ENCODE assay signal across 10 mouse cellular contexts in genomic region chr11:52167901-52168302, GRCm38 (mm10). TPM values are rescaled to one million over a fixed set of nuclear protein-coding genes. Genes with fewer than 3 reads are reported as not detected.
DNase-seq lines count a peak whose midpoint lies in the region; ATAC-seq and TF ChIP-seq lines count a peak whose summit lies in the region.
"Not testable (repeated sequence)": the region's sequence is repeated elsewhere in the genome, so short reads cannot be mapped to it uniquely, and the experiment has no call there.
"Had no signal": no experiment of that assay in that cellular context is flagged by ENCODE, and none has a peak within 500 bp of the region (broad histone marks: within the 10 kb centered on the region; RNA-seq: fewer than 3 reads in every experiment).

No protein-coding gene starts in this region.

- peak; percentile 14 for DNase-seq in CD4-positive, CD25-positive, alpha-beta regulatory T cell, adult 2 months (ENCODE audit: low read depth, low spot score)
- DNase-seq in forebrain, postnatal 0 days; liver, embryonic 14.5 days (ENCODE audit: low read depth in 3 of 3, low spot score in 3 of 3): not testable (repeated sequence)
- peak; percentile 33 for DNase-seq in heart, postnatal 4 days
- peak; percentile 24 for DNase-seq in kidney, postnatal 0 days (ENCODE audit: low spot score)

- ATAC-seq in common myeloid progenitor, adult 5-6 weeks (replicated peaks; ENCODE audit: low read depth, poor library complexity, severe bottlenecking), result peak; percentile 12; the same call in 1 of the 2 replicates
- ATAC-seq in forebrain, postnatal 0 days, result peak; percentile 36; the same call in 1 of the 2 replicates
- ATAC-seq in kidney, postnatal 0 days (replicated peaks; ENCODE audit: low FRiP score, low read depth), result peak; percentile 81
- ATAC-seq in liver, embryonic 14.5 days (ENCODE audit: insufficient read depth), result not testable (repeated sequence)
- peak; percentile 75 for ATAC-seq in midbrain, embryonic 12.5 days (ENCODE audit: low FRiP score, low read depth)
- ATAC-seq in stomach, embryonic 14.5 days (ENCODE audit: insufficient number of reproducible peaks, insufficient read depth, low FRiP score, low read depth), result peak; percentile 83

- TF ChIP-seq EP300 in liver, embryonic 14.5 days (IDR thresholded peaks at IDR 0.05; ENCODE audit: low read depth), result not testable (repeated sequence)

- not testable (repeated sequence) for H3K36me3 ChIP-seq in forebrain, postnatal 0 days (ENCODE audit: insufficient read depth); kidney, postnatal 0 days (ENCODE audit: insufficient read depth, low read length); liver, embryonic 14.5 days (replicated peaks; ENCODE audit: control insufficient read depth, insufficient read depth, low read depth); midbrain, embryonic 12.5 days; stomach, embryonic 14.5 days (ENCODE audit: control insufficient read depth, insufficient read depth, low read length)

- not testable (repeated sequence) for H3K4me1 ChIP-seq in forebrain, postnatal 0 days (ENCODE audit: insufficient read depth); kidney, postnatal 0 days (replicated peaks; ENCODE audit: insufficient read depth, low read length); liver, embryonic 14.5 days (replicated peaks; ENCODE audit: control insufficient read depth in 2 of 2, insufficient read depth in 2 of 2, low read length in 1 of 2); midbrain, embryonic 12.5 days; stomach, embryonic 14.5 days (ENCODE audit: control insufficient read depth, insufficient read depth, low read length)

- H3K4me2 ChIP-seq in forebrain, postnatal 0 days (ENCODE audit: low read depth), result peak overlapping the region; percentile 58
- peak overlapping the region; percentile 76 for H3K4me2 ChIP-seq in kidney, postnatal 0 days (ENCODE audit: low read length)
- H3K4me2 ChIP-seq in liver, embryonic 14.5 days (ENCODE audit: low read depth), result peak overlapping the region; percentile 55
- peak overlapping the region; percentile 66 for H3K4me2 ChIP-seq in midbrain, embryonic 12.5 days (replicated peaks)
- peak overlapping the region; percentile 71 for H3K4me2 ChIP-seq in stomach, embryonic 14.5 days (replicated peaks; ENCODE audit: low read depth, low read length)

- WGBS in forebrain, postnatal 0 days, result 3% methylated on average over 31 of the region's 42 CpGs
- WGBS in kidney, postnatal 0 days, result 1% methylated on average over 31 of the region's 42 CpGs
- WGBS in liver, embryonic 14.5 days (ENCODE audit: insufficient replicate concordance), result under 1% methylated on average over 31 of the region's 42 CpGs
- WGBS in midbrain, embryonic 12.5 days, result under 1% methylated on average over 35 of the region's 42 CpGs
- 1% methylated on average over 21 of the region's 42 CpGs for WGBS in stomach, embryonic 14.5 days

- H3K9me3 ChIP-seq in forebrain, postnatal 0 days (ENCODE audit: low read length); kidney, postnatal 0 days (replicated peaks; ENCODE audit: low read length); liver, embryonic 14.5 days (ENCODE audit: control insufficient read depth, low read length); midbrain, embryonic 12.5 days; stomach, embryonic 14.5 days (ENCODE audit: control insufficient read depth, low read depth, low read length): not testable (repeated sequence)

- H3K27ac ChIP-seq in forebrain, postnatal 0 days (ENCODE audit: low read depth, low read length); kidney, postnatal 0 days; liver, embryonic 14.5 days; midbrain, embryonic 12.5 days (replicated peaks); stomach, embryonic 14.5 days (ENCODE audit: low read length): not testable (repeated sequence)

- peak overlapping the region; percentile 26 for H3K4me3 ChIP-seq in forebrain, postnatal 0 days (ENCODE audit: low read depth, low read length)
- peak overlapping the region; percentile 43 for H3K4me3 ChIP-seq in kidney, postnatal 0 days (replicated peaks; ENCODE audit: low read depth, low read length)
- peak overlapping the region; percentile 39 to 48; a peak in 3 of 4 replicates for H3K4me3 ChIP-seq in liver, embryonic 14.5 days (ENCODE audit: insufficient read depth in 1 of 2, low read depth in 2 of 2, low read length in 2 of 2)
- peak overlapping the region; percentile 43 for H3K4me3 ChIP-seq in midbrain, embryonic 12.5 days
- H3K4me3 ChIP-seq in stomach, embryonic 14.5 days (ENCODE audit: low read depth, low read length), result peak overlapping the region; percentile 43

- not testable (repeated sequence) for TF ChIP-seq CTCF in forebrain, postnatal 0 days (IDR thresholded peaks at IDR 0.05; ENCODE audit: low read depth); kidney, postnatal 0 days (IDR thresholded peaks at IDR 0.05; ENCODE audit: low read depth); liver, embryonic 14.5 days (IDR thresholded peaks at IDR 0.05; ENCODE audit: low read depth)

- H3K27me3 ChIP-seq in forebrain, postnatal 0 days (ENCODE audit: insufficient read depth, low read length); kidney, postnatal 0 days (ENCODE audit: insufficient read depth, low read length); stomach, embryonic 14.5 days (ENCODE audit: control insufficient read depth, insufficient read depth, low read length): not testable (repeated sequence)
- H3K27me3 ChIP-seq in liver, embryonic 14.5 days (ENCODE audit: control insufficient read depth, insufficient read depth, low read length), result peaks cover 26% of the 10 kb centered on the region
- H3K27me3 ChIP-seq in midbrain, embryonic 12.5 days, result peaks cover 60% of the 10 kb centered on the region

- 0 out of 2 replicates have a peak overlapping the region, but pooled peaks have one; percentile 18 for H3K9ac ChIP-seq in forebrain, postnatal 0 days
- H3K9ac ChIP-seq in kidney, postnatal 0 days (ENCODE audit: low read depth, low read length); liver, embryonic 14.5 days (replicated peaks); midbrain, embryonic 12.5 days (replicated peaks); stomach, embryonic 14.5 days (replicated peaks; ENCODE audit: low read depth, low read length): not testable (repeated sequence)

RNA-seq across cellular contexts. Expression of gene Olfr1373, which starts 22.6 kb away (rescaled TPM):
- not detected in 2 replicates for total RNA-seq in common myeloid progenitor, adult 5-6 weeks (2017)
- total RNA-seq in forebrain, postnatal 0 days (2014; rRNA removed), result not detected in 2 replicates
- not detected in 2 replicates for polyA plus RNA-seq in forebrain, postnatal 0 days (2015; fragmentation: Nextera tagmentation; extraction: Ambion mirVana)
- total RNA-seq in heart, postnatal 4 days (2021), result not detected
- polyA plus RNA-seq in kidney, postnatal 0 days (2015; fragmentation: Nextera tagmentation; extraction: Ambion mirVana), result not detected in 2 replicates
- polyA plus RNA-seq in liver, embryonic 14.5 days (2012; rRNA removed), result not detected in 2 replicates
- polyA plus RNA-seq in liver, embryonic 14.5 days (2014; fragmentation: Nextera tagmentation; extraction: Ambion mirVana), result not detected in 2 replicates
- not detected in 2 replicates for polyA plus RNA-seq in midbrain, embryonic 12.5 days (2016; fragmentation: Nextera tagmentation; extraction: Ambion mirVana)
- polyA plus RNA-seq in stomach, embryonic 14.5 days (2014; fragmentation: Nextera tagmentation; extraction: Ambion mirVana), result not detected in 2 replicates
- total RNA-seq: adrenal gland, adult 8-10 months; gastrocnemius, adult 18-20 months had no signal

RNA-seq across cellular contexts. Expression of gene Olfr1371, which starts 45.9 kb away (rescaled TPM):
- total RNA-seq in common myeloid progenitor, adult 5-6 weeks (2017), result not detected in 2 replicates
- not detected in 2 replicates for total RNA-seq in forebrain, postnatal 0 days (2014; rRNA removed)
- not detected in 2 replicates for polyA plus RNA-seq in forebrain, postnatal 0 days (2015; fragmentation: Nextera tagmentation; extraction: Ambion mirVana)
- total RNA-seq in heart, postnatal 4 days (2021), result not detected
- polyA plus RNA-seq in kidney, postnatal 0 days (2015; fragmentation: Nextera tagmentation; extraction: Ambion mirVana), result not detected in 2 replicates
- not detected in 2 replicates for polyA plus RNA-seq in liver, embryonic 14.5 days (2012; rRNA removed)
- not detected in 2 replicates for polyA plus RNA-seq in liver, embryonic 14.5 days (2014; fragmentation: Nextera tagmentation; extraction: Ambion mirVana)
- not detected in 2 replicates for polyA plus RNA-seq in midbrain, embryonic 12.5 days (2016; fragmentation: Nextera tagmentation; extraction: Ambion mirVana)
- polyA plus RNA-seq in stomach, embryonic 14.5 days (2014; fragmentation: Nextera tagmentation; extraction: Ambion mirVana), result not detected in 2 replicates
- total RNA-seq: adrenal gland, adult 8-10 months; gastrocnemius, adult 18-20 months had no signal
